Mouse (Mus musculus) kidney, postnatal 25 days (tissue): ENCODE results near the gene Clnk.

Experiments
- DNase-seq, 2 experiments: peaks; one replicate each; pipeline ENCODE4 v3.0.0; 2021; ENCODE audit warnings: mixed read lengths in 2 of 2

Clnk gene

DNA sequence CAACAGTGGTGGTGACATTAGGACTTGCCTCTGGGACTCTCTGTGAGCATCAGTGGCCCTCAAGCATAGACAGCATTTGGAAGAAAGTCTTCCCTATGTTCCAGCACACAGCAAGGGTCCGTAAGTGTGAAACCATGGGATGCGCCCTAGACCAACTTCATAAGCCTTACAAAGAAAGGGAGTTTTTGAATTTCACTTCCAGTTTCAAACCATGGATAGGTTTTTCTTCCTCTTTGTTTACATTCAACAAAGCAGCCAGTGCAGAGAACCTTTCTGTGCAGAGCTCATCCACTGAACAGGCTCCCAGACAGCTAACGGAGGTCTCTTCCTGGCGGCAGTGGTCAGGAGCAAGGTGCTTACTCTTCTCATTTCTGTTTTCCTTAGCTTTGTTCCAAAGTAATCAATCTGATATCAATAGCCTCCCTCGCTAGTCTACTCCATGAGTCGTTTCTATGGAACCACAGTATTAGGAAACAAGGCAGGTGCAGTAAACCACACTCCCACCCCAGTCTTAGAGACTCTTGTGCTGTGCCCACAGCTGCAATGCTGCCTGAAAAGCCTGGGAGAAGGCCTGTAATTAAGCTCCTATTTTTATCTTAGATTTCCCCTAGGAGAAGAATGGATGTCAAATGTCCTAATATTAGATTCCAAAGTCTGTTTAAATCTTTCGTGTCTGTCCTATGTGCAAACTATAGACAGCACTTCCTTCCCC is 169.1 kb downstream of the Clnk start:
- no peak for DNase-seq

DNA sequence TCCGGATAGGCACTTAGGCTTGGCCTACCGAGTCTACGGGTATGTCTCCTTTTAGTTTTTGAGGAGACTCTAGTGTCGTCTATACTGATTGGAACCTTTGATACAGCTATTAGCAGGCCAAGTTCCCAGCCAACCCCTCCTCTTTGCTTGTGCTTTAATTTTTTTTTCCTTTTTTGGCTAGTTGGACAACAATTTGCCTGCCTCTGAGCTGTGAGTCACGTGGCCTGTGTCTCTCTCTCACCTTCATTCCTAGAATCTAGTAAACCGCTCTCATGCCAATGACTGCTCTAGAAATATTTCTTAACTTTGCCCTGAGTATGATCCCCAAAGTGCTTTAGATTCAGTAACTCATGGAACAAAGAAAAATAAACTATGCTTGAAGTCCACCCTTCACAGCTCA is 173.7 kb downstream of the Clnk start:
- DNase-seq: peak in 1 of 2 experiments; percentile 11

DNA sequence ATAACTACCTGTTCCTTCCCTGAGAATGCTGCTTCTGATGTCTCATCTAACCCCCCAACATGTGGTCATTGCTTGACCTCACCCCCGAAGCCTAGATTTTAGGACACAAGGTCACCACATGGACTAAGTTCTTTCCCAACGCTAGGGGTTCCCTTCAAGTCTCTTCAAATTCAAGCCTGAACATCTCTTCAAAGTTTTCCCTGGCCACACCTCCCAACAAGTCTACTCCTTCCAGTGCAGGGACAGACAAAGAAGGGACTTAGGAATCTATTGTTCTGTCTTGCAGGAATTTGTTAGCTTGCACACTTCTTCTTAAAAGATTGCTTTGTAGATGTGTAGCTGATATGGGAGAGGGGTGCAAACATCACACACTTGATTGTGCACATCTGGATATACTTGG is 174.5 kb downstream of the Clnk start:
- DNase-seq: no peak

DNA sequence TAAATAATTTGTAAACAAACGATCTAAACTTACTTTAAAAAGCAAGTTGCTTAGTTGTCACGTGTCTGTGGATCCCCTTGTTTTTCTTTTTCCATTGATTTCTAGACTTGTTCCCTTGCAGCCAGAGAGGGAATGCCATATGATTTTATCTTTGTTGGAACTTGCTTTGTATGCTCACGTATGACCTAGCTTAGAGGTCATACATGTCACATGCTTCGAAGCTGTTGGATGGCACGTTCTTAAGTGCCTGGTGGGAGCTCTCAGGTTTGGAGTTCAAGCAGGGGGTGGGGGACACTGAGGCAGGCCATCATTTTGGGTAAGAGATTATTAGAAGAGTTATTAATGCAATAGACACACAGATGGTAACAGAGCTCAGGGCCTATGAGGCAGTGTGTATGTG is 178.1 kb downstream of the Clnk start:
- no peak for DNase-seq

DNA sequence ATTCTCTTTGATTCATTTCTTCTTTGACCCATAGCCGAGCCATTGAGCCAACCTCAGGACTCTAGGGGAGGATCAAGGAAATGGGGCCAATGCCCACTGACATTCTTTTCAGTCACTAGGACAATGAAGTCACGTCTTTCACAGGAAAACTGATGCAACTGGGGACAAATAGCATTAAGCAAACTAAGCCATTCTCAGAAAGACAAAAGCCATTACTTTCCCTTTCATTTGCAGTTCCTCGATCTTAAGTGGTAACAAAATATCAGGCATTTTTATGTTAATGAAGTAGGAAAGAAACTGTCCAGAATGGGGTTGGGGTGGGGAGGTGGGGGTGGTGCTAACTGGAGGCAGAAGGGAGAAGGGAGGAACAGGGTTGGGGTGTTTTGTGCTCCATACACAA is 178.6 kb downstream of the Clnk start:
- DNase-seq: no peak

DNA sequence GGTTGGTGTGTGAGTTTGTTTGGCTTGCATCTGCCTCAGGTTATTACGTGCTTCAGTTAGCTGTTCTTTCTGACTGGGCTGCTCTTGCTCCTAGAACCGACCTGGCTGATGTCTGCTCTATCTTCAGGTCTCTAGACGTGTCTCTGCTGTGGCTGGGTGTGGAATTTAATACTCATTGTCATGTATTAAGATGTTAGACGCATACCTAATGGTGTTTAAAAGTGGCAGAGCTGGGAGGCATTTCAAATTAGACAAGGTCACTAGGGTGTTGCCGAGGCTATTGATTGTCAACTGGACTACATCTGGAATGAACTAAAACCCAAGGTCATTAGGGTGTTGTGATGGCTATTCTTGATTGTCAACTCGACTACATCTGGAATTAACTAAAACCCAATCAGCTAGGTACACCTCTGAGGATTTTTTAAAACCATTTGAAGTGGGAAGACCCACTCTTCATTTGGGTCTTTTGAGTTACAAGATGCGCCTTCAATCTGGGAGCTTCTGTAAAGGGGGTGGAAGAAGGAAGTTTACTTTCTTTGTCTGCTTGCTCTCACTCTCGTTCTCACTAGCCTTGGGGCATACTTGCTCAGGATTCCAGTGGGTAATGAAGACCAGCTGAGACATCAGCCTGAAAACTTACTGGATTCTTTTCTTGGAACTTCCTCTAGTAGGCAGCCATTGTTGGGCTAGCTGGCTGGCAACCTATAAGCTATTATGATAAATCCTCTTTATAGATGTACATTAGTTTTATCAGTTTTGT is 179.8 kb downstream of the Clnk start:
- DNase-seq: no peak

DNA sequence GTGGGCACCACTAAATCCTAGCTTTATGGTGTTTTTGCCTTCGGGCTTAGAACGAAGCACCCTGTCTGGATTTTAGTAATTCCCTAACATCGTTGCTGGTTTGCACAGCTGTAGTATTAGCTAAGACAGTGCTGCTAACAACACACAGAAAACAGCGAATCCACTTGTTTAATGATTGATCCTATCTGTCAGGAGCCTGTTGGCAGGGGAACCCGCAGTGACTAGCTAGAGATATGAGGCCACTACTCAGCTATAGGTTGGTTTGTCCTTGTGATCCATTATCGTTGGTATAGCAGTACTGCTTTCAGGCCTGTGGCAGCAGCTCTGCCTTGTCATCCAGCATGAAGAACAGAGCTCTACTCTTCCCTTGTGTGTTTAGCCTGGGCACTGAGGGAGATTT is 183.8 kb downstream of the Clnk start:
- no peak for DNase-seq

DNA sequence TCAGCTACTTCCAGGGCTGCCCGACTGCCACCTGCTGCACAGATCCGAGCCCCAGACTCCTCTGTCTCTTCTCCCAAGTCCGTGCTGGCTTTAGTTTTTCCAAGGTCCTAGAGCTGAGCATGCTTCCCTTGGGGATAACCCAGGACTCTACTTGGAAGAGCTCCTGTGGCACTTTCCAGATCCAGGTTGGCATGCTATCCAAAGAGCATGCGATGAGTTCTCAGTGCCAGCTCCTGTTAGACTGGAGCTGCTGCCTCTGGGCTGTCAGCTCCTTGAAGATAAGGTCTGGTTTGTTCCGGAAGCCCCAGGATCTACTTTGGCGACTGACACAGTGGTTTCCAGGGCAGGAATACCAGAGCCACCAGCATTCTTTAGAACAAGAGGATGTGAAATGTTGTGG is 187.4 kb downstream of the Clnk start:
- no peak for DNase-seq

DNA sequence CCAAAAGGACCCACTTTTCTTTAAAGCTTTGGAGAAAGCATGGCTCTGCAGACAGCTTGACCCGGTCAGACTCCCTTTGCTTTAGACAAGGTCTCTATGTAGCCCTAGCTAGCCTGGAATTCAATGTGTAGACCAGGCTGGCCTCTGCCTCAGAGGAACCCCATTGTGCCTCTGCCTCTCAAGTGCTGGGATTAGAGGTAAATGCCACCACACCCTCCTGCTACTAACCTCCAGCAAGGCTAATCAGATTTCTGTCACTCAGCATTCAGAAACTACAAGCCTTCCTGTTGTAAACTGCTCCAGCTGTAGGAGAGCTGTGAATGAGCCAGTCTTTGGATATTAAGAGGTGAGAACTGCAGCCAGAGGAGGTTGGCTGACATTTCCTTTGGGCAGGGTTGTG is 188.9 kb downstream of the Clnk start:
- no peak for DNase-seq

DNA sequence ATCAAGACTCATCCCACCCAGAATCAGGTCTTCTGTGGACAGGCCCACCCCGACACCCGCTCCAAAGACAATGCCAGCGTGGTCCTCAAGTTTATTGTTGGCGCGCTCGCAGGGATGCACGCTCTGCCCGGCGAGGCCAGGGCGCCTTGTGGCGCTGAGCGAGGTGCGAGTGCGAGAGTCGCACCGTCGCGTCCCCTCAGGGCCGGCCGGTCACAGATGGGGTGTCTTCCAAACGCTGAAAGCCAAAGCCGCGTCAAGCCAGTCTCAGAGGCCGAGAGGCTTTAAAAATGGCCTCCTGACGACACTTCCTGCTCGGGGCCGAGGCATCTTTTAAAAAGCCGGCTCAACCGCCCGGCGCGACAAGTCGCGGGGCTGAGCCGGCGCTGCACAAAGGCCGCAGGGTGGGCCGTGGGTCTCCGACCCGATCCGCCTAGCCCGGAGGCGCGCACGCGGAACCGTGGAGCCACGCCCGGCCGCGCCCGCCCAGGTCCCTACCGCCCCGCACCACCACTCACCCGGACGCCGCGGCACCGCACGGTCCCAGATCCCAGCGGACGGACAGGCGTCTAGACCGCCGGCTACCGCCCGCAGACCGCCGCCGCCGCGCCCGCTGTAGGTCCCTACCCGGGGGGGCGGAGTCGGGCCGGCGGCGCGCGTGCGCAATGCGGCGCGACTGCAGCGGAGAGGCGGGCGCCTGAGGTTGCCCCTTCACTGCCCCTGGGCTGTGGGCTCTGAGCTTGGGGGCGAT is 192.3 kb downstream of the Clnk start, which contains the start of gene Zfp518b:
Gene Zfp518b, minus strand, starts transcription at position 663 of the 748 bp plus-strand sequence.
- DNase-seq: peak; percentile 79 to 88

DNA sequence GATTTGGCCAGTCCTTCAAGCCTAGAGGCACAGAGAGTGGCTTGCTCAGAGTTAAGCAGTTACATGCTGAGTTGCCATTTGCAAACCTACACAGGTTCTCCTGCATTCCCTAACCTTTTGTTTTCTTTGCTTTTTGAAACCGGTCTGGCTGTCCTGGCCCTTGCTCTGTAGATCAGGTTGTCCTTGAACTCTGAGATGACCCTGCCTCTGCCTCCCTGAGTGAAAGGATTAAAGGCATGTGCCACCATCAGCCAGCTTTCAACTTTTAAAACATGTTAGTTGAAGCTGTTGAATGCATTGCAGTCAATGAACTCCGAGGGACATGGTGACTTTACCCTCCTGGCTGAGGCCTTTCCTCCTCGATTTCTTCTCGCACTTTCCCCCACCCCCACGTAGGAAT is 217.8 kb downstream of the Clnk start:
- no peak for DNase-seq
